In genomic region chr5:91959986-91960385, GRCm38 (mm10) we compare ENCODE assay signal across 14 mouse cellular contexts. TPM values are rescaled to one million over a fixed set of nuclear protein-coding genes. Genes with fewer than 3 reads are reported as not detected.
A peak's percentile ranks its signal among the peaks of the same experiment; 100 is the strongest.
DNase-seq lines count a peak whose midpoint lies in the region; ATAC-seq and TF ChIP-seq lines count a peak whose summit lies in the region.
"Had no signal": no experiment of that assay in that cellular context is flagged by ENCODE, and none has a peak within 500 bp of the region (broad histone marks: within the 10 kb centered on the region; RNA-seq: fewer than 3 reads in every experiment).

No protein-coding gene starts in this region.

- peaks cover 32% of the 10 kb centered on the region for H3K36me3 ChIP-seq in intestine, embryonic 14.5 days (ENCODE audit: control insufficient read depth, insufficient read depth, low read length)
- H3K36me3 ChIP-seq in intestine, embryonic 15.5 days, result peaks cover 7% of the 10 kb centered on the region
- H3K36me3 ChIP-seq in CH12.LX (replicated peaks in 1 of 2; ENCODE audit: control insufficient read depth in 1 of 2, insufficient read depth in 1 of 2, low read length in 1 of 2), result peaks cover 20 to 30% of the 10 kb centered on the region in 2 experiments
- peaks cover 24% of the 10 kb centered on the region for H3K36me3 ChIP-seq in liver, embryonic 15.5 days (replicated peaks)

- H3K9me3 ChIP-seq in intestine, embryonic 14.5 days (ENCODE audit: control insufficient read depth, low read length), result no peaks in the 10 kb centered on the region
- H3K9me3 ChIP-seq in intestine, embryonic 15.5 days, result no peaks in the 10 kb centered on the region
- H3K9me3 ChIP-seq in CH12.LX (replicated peaks; ENCODE audit: low read length), result no peaks in the 10 kb centered on the region
- H3K9me3 ChIP-seq in liver, embryonic 15.5 days (replicated peaks), result no peaks in the 10 kb centered on the region
- H3K9me3 ChIP-seq: forebrain, embryonic 13.5 days had no signal

- no peaks in the 10 kb centered on the region for H3K27me3 ChIP-seq in intestine, embryonic 14.5 days (replicated peaks; ENCODE audit: control insufficient read depth, insufficient read depth, low read length)
- H3K27me3 ChIP-seq in intestine, embryonic 15.5 days (replicated peaks), result no peaks in the 10 kb centered on the region
- no peaks in the 10 kb centered on the region for H3K27me3 ChIP-seq in CH12.LX (replicated peaks)
- no peaks in the 10 kb centered on the region for H3K27me3 ChIP-seq in liver, embryonic 15.5 days
- H3K27me3 ChIP-seq: forebrain, embryonic 13.5 days had no signal

- H3K79me2 ChIP-seq in CH12.LX (replicated peaks; ENCODE audit: control insufficient read depth, extremely low read depth, insufficient read depth, poor library complexity, severe bottlenecking), result peaks cover 17% of the 10 kb centered on the region

- intact Hi-C loops in gastrocnemius, postnatal 36 days (cut with DNase I), result loop anchor here (10.0 kb wide), 1 partner anchor 155 kb away; no protein-coding TSS in a partner anchor

- no peak overlapping the region for H3K27ac ChIP-seq in intestine, embryonic 14.5 days (ENCODE audit: low read depth)
- no peak overlapping the region for H3K27ac ChIP-seq in intestine, embryonic 15.5 days
- no peak overlapping the region for H3K27ac ChIP-seq in CH12.LX (ENCODE audit: insufficient read depth, low read depth)
- peak overlapping the region; percentile 98 for H3K27ac ChIP-seq in liver, embryonic 15.5 days (replicated peaks)
- H3K27ac ChIP-seq: forebrain, embryonic 13.5 days had no signal

- DNase-seq in CD4-positive, CD25-positive, alpha-beta regulatory T cell, adult 2 months (ENCODE audit: low read depth, low spot score), result peak; percentile 10
- DNase-seq in intestine, embryonic 14.5 days (ENCODE audit: low spot score), result no peak
- DNase-seq in CH12.LX (ENCODE audit: extremely low read depth), result peak; percentile 24
- no peak for DNase-seq in cerebellum, adult 18-20 months
- DNase-seq in gastrocnemius, postnatal 36 days, result no peak
- DNase-seq: kidney, postnatal 14 days had no signal

- in situ Hi-C loops in CH12.LX (cut with MboI; ENCODE audit: low pct_ligation_motif_present, low pct_unique_long_range_greater_than_20kb, low sequenced_read_pairs), result no loop called here

- TF ChIP-seq POLR2A in CH12.LX (IDR thresholded peaks at IDR 0.05; ENCODE audit: low read depth, low read length), result no peak

- H3K4me3 ChIP-seq in intestine, embryonic 14.5 days (ENCODE audit: low read depth, low read length), result no peak overlapping the region
- H3K4me3 ChIP-seq in intestine, embryonic 15.5 days (replicated peaks), result no peak overlapping the region
- H3K4me3 ChIP-seq in CH12.LX (replicated peaks in 1 of 3; ENCODE audit: low read depth in 2 of 3, low read length in 2 of 3, poor library complexity in 1 of 3), result no peak overlapping the region
- peak overlapping the region; percentile 75 for H3K4me3 ChIP-seq in liver, embryonic 15.5 days (replicated peaks)
- H3K4me3 ChIP-seq: forebrain, embryonic 13.5 days had no signal

- TF ChIP-seq EP300 in CH12.LX (IDR thresholded peaks at IDR 0.05; ENCODE audit: low read length), result no peak

- no peak for TF ChIP-seq RAD21 in CH12.LX (IDR thresholded peaks at IDR 0.05; ENCODE audit: low read depth, low read length)

- no peak overlapping the region for H3K9ac ChIP-seq in intestine, embryonic 14.5 days (ENCODE audit: low read length)
- no peak overlapping the region for H3K9ac ChIP-seq in intestine, embryonic 15.5 days
- H3K9ac ChIP-seq in CH12.LX (ENCODE audit: insufficient read depth, low read depth), result peak overlapping the region; percentile 73; the same call in 1 of the 2 replicates
- H3K9ac ChIP-seq in liver, embryonic 15.5 days, result no peak overlapping the region; the same call in 1 of the 2 replicates

- WGBS in intestine, embryonic 14.5 days, result 79% methylated on average over 1 of the region's 1 CpGs
- 82% methylated on average over 1 of the region's 1 CpGs for WGBS in intestine, embryonic 15.5 days
- 89% methylated on average over 1 of the region's 1 CpGs for WGBS in liver, embryonic 15.5 days (ENCODE audit: insufficient replicate concordance)

- no peak for ATAC-seq in CD4-positive, CD25-positive, alpha-beta regulatory T cell, adult 4 months
- ATAC-seq in intestine, embryonic 14.5 days (replicated peaks; ENCODE audit: low FRiP score, low TSS enrichment, low read depth), result no peak
- ATAC-seq in intestine, embryonic 15.5 days, result no peak
- ATAC-seq in liver, embryonic 15.5 days (ENCODE audit: insufficient read depth), result no peak
- ATAC-seq: forebrain, embryonic 13.5 days had no signal

- dilution Hi-C loops in CH12.LX (cut with MboI; ENCODE audit: extremely low pct_ligation_motif_present, extremely low pct_unique_long_range_greater_than_20kb, low sequenced_read_pairs), result no loop called here

- peak overlapping the region; percentile 71 for H3K4me2 ChIP-seq in intestine, embryonic 14.5 days (ENCODE audit: low read length)
- no peak overlapping the region for H3K4me2 ChIP-seq in intestine, embryonic 15.5 days (replicated peaks)
- peak overlapping the region; percentile 88 for H3K4me2 ChIP-seq in CH12.LX (ENCODE audit: insufficient read depth, low read depth, poor library complexity, severe bottlenecking)
- H3K4me2 ChIP-seq in liver, embryonic 15.5 days, result peak overlapping the region; percentile 76
- H3K4me2 ChIP-seq: midbrain, embryonic 11.5 days had no signal

- TF ChIP-seq CTCF in CH12.LX (conservative IDR thresholded peaks at IDR 0.05 in 1 of 2, IDR thresholded peaks at IDR 0.05 in 1 of 2; ENCODE audit: low read depth in 2 of 2, low read length in 2 of 2), result no peak

- peaks cover 20% of the 10 kb centered on the region for H3K4me1 ChIP-seq in intestine, embryonic 14.5 days (replicated peaks; ENCODE audit: control insufficient read depth, insufficient read depth, low read length)
- H3K4me1 ChIP-seq in intestine, embryonic 15.5 days (replicated peaks), result peaks cover 11% of the 10 kb centered on the region
- peaks cover 7 to 37% of the 10 kb centered on the region in 2 experiments; a peak in 3 of 4 replicates for H3K4me1 ChIP-seq in CH12.LX (ENCODE audit: control insufficient read depth in 1 of 2, insufficient read depth in 2 of 2)
- peaks cover 57% of the 10 kb centered on the region for H3K4me1 ChIP-seq in liver, embryonic 15.5 days (replicated peaks)

TF ChIP-seq in CH12.LX, 34 proteins besides CTCF, POLR2A, EP300 and RAD21:
- TF ChIP-seq ETS1 (conservative IDR thresholded peaks at IDR 0.05; ENCODE audit: low read depth, low read length) (peak; percentile 52), MXI1 (IDR thresholded peaks at IDR 0.05; ENCODE audit: low read depth, low read length) (no peak), CHD1 (IDR thresholded peaks at IDR 0.05; ENCODE audit: low read depth, low read length) (no peak), JUN (IDR thresholded peaks at IDR 0.05; ENCODE audit: insufficient read depth, low read depth, low read length) (peak; percentile 43), MEF2A (IDR thresholded peaks at IDR 0.05; ENCODE audit: borderline replicate concordance, low read depth, low read length) (peak; percentile 65; the same call in 1 of the 2 replicates)

RNA-seq across cellular contexts. Expression of gene Rchy1, which starts 2.9 kb away (rescaled TPM):
- 10 to 100 TPM; 81.8 to 84.6 TPM for polyA plus RNA-seq in CD4-positive, CD25-positive, alpha-beta regulatory T cell, adult 4 months (2017; shearing (Covaris generic))
- 51.3 and 52.3 TPM in 2 replicates for polyA plus RNA-seq in intestine, embryonic 14.5 days (2014; fragmentation: Nextera tagmentation; extraction: Ambion mirVana)
- 74.1 and 80.7 TPM in 2 replicates for polyA plus RNA-seq in intestine, embryonic 15.5 days (2015; fragmentation: Nextera tagmentation; extraction: Ambion mirVana)
- total RNA-seq in CH12.LX (2012; rRNA removed), result 24.4 and 32.4 TPM in 2 replicates
- total RNA-seq in CH12.LX (2014; rRNA removed), result 33.1 and 34.1 TPM in 2 replicates
- 24.8 and 28.2 TPM in 2 replicates for polyA plus RNA-seq in CH12.LX (2012; ENCODE audit: insufficient read length, low read depth)
- polyA plus RNA-seq in liver, embryonic 15.5 days (2015; fragmentation: Nextera tagmentation; extraction: Ambion mirVana), result 32.0 and 34.1 TPM in 2 replicates
- 10 to 100 TPM; 21.7 to 26.0 TPM for total RNA-seq in gastrocnemius, postnatal 36 days (2021)

RNA-seq across cellular contexts. Expression of gene Odaph, which starts 27.3 kb away (rescaled TPM):
- polyA plus RNA-seq in CD4-positive, CD25-positive, alpha-beta regulatory T cell, adult 4 months (2017; shearing (Covaris generic)), result not detected
- polyA plus RNA-seq in intestine, embryonic 14.5 days (2014; fragmentation: Nextera tagmentation; extraction: Ambion mirVana), result not detected in 2 replicates
- not detected in 2 replicates for polyA plus RNA-seq in intestine, embryonic 15.5 days (2015; fragmentation: Nextera tagmentation; extraction: Ambion mirVana)
- 0.25 and 0.38 TPM in 2 replicates for total RNA-seq in CH12.LX (2012; rRNA removed)
- total RNA-seq in CH12.LX (2014; rRNA removed), result 1.7 and 2.2 TPM in 2 replicates
- polyA plus RNA-seq in CH12.LX (2012; ENCODE audit: insufficient read length, low read depth), result 1.9 and 3.3 TPM in 2 replicates
- polyA plus RNA-seq in liver, embryonic 15.5 days (2015; fragmentation: Nextera tagmentation; extraction: Ambion mirVana), result not detected in 2 replicates
- not detected for total RNA-seq in gastrocnemius, postnatal 36 days (2021)
- total RNA-seq: common myeloid progenitor, adult 5-6 weeks; gastrocnemius, postnatal 4 days; left cerebral cortex, postnatal 25 days had no signal
- polyA plus RNA-seq: forebrain, embryonic 13.5 days; midbrain, embryonic 11.5 days had no signal

Comparison
In these comparisons a context has a peak if more than half of its experiments do, and no peak if none do; other contexts are left out.
1. DNase-seq: peak in CD4-positive, CD25-positive, alpha-beta regulatory T cell, adult 2 months (single experiment) and CH12.LX (single experiment); none in intestine, embryonic 14.5 days (single experiment), cerebellum, adult 18-20 months (0 of 2) and gastrocnemius, postnatal 36 days (0 of 2).